Comparison of ENCODE assay signal across 9 mouse cellular contexts in genomic region chr11:69767625-69767909, GRCm38 (mm10). TPM values are rescaled to one million over a fixed set of nuclear protein-coding genes. Genes with fewer than 3 reads are reported as not detected.
A peak's percentile ranks its signal among the peaks of the same experiment; 100 is the strongest.
DNase-seq lines count a peak whose midpoint lies in the region; ATAC-seq and TF ChIP-seq lines count a peak whose summit lies in the region.
"Had no signal": no experiment of that assay in that cellular context is flagged by ENCODE, and none has a peak within 500 bp of the region (broad histone marks: within the 10 kb centered on the region; RNA-seq: fewer than 3 reads in every experiment).

No protein-coding gene starts in this region.

- H3K27ac ChIP-seq in cerebellum, adult 2 months (ENCODE audit: insufficient read depth, low read length) = 0 out of 2 replicates have a peak overlapping the region, but pooled peaks have one; percentile 6
- peak overlapping the region; percentile 77 for H3K27ac ChIP-seq in brown adipose tissue, adult 24 weeks (replicated peaks; ENCODE audit: low read depth, low read length)
- H3K27ac ChIP-seq in intestine, embryonic 15.5 days = no peak overlapping the region
- no peak overlapping the region for H3K27ac ChIP-seq in lung, embryonic 16.5 days (ENCODE audit: low read length)

- WGBS in cerebellum, adult 2 months = 20% methylated on average over 4 of the region's 4 CpGs
- WGBS in intestine, embryonic 15.5 days = 51% methylated on average over 4 of the region's 4 CpGs
- 43% methylated on average over 4 of the region's 4 CpGs for WGBS in lung, embryonic 16.5 days

- no peaks in the 10 kb centered on the region for H3K27me3 ChIP-seq in cerebellum, adult 2 months (ENCODE audit: control insufficient read depth, insufficient read depth, low read length)
- no peaks in the 10 kb centered on the region for H3K27me3 ChIP-seq in intestine, embryonic 15.5 days (replicated peaks)
- H3K27me3 ChIP-seq in lung, embryonic 16.5 days (ENCODE audit: control insufficient read depth, insufficient read depth, low read depth, low read length) = no peaks in the 10 kb centered on the region

- no peak for TF ChIP-seq POLR2A in cerebellum, adult 2 months (IDR thresholded peaks at IDR 0.05; ENCODE audit: borderline replicate concordance, insufficient read depth, low read length)

- H3K4me1 ChIP-seq in cerebellum, adult 2 months (ENCODE audit: control insufficient read depth, insufficient read depth, low read length) = peaks cover 17% of the 10 kb centered on the region; the same call in 1 of the 2 replicates
- peaks cover 14% of the 10 kb centered on the region for H3K4me1 ChIP-seq in brown adipose tissue, adult 24 weeks (ENCODE audit: control insufficient read depth, insufficient read depth, insufficient read length, low read length)
- H3K4me1 ChIP-seq in intestine, embryonic 15.5 days (replicated peaks) = peaks cover 21% of the 10 kb centered on the region
- H3K4me1 ChIP-seq in lung, embryonic 16.5 days (replicated peaks; ENCODE audit: control insufficient read depth, insufficient read depth, low read length) = peaks cover 13% of the 10 kb centered on the region

- peak overlapping the region; percentile 81 for H3K4me2 ChIP-seq in intestine, embryonic 15.5 days (replicated peaks)
- H3K4me2 ChIP-seq in lung, embryonic 16.5 days (ENCODE audit: low read depth, low read length) = peak overlapping the region; percentile 75; the same call in 1 of the 2 replicates

- H3K9ac ChIP-seq in intestine, embryonic 15.5 days = no peak overlapping the region; the same call in 1 of the 2 replicates
- no peak overlapping the region; the same call in 1 of the 2 replicates for H3K9ac ChIP-seq in lung, embryonic 16.5 days (ENCODE audit: low read length)

- H3K4me3 ChIP-seq in cerebellum, adult 2 months (replicated peaks; ENCODE audit: insufficient read depth, low read depth, low read length) = peak overlapping the region; percentile 87
- H3K4me3 ChIP-seq in brown adipose tissue, adult 24 weeks (ENCODE audit: insufficient read depth, low read depth, low read length) = peak overlapping the region; percentile 90
- H3K4me3 ChIP-seq in intestine, embryonic 15.5 days (replicated peaks) = no peak overlapping the region
- H3K4me3 ChIP-seq in lung, embryonic 16.5 days (ENCODE audit: low read length) = no peak overlapping the region

- no peaks in the 10 kb centered on the region for H3K9me3 ChIP-seq in intestine, embryonic 15.5 days
- H3K9me3 ChIP-seq in lung, embryonic 16.5 days (ENCODE audit: control insufficient read depth, low read length) = no peaks in the 10 kb centered on the region

- peak in 1 of 2 experiments; percentile 26 for DNase-seq in cerebellum, adult 2 months
- no peak for DNase-seq in ovary, postnatal 14 days (ENCODE audit: low spot score)
- no peak for DNase-seq in thymus, postnatal 36 days
- DNase-seq in Muller cell, postnatal 12 days (ENCODE audit: inconsistent ontology term) = no peak
- DNase-seq: gastrocnemius, postnatal 36 days had no signal

- no peak for ATAC-seq in cerebellum, adult (ENCODE audit: insufficient number of reproducible peaks, low FRiP score, low TSS enrichment)
- no peak for ATAC-seq in intestine, embryonic 15.5 days
- no peak for ATAC-seq in lung, embryonic 16.5 days (ENCODE audit: low read depth)

- no peak for TF ChIP-seq CTCF in cerebellum, adult 2 months (IDR thresholded peaks at IDR 0.05; ENCODE audit: borderline replicate concordance, insufficient read depth, low read depth, low read length)

- no peaks in the 10 kb centered on the region for H3K36me3 ChIP-seq in intestine, embryonic 15.5 days
- H3K36me3 ChIP-seq in lung, embryonic 16.5 days (ENCODE audit: control insufficient read depth, insufficient read depth, low read length) = no peaks in the 10 kb centered on the region

RNA-seq across cellular contexts. Expression of gene Zbtb4, which starts 1.9 kb away (rescaled TPM):
- 69.8 and 71.1 TPM in 2 replicates for polyA plus RNA-seq in cerebellum, adult 2 months (2012; rRNA removed)
- polyA plus RNA-seq in brown adipose tissue, adult 24 weeks (2012; ENCODE audit: insufficient read depth, insufficient read length, missing spikeins) = 17.2 and 23.6 TPM in 2 replicates
- polyA plus RNA-seq in intestine, embryonic 15.5 days (2015; fragmentation: Nextera tagmentation; extraction: Ambion mirVana) = 2.3 and 2.4 TPM in 2 replicates
- 3.5 and 4.9 TPM in 2 replicates for polyA plus RNA-seq in lung, embryonic 16.5 days (2015; fragmentation: Nextera tagmentation; extraction: Ambion mirVana)

RNA-seq across cellular contexts. Expression of gene Slc35g3, which starts 5.8 kb away (rescaled TPM):
- polyA plus RNA-seq in cerebellum, adult 2 months (2012; rRNA removed) = not detected in 2 replicates
- polyA plus RNA-seq in brown adipose tissue, adult 24 weeks (2012; ENCODE audit: insufficient read depth, insufficient read length, missing spikeins) = not detected in 2 replicates
- 0.15 and 0.16 TPM in 2 replicates for polyA plus RNA-seq in intestine, embryonic 15.5 days (2015; fragmentation: Nextera tagmentation; extraction: Ambion mirVana)
- polyA plus RNA-seq in lung, embryonic 16.5 days (2015; fragmentation: Nextera tagmentation; extraction: Ambion mirVana) = 0.36 and 0.64 TPM in 2 replicates

RNA-seq across cellular contexts. Expression of gene Polr2a, which starts 9.1 kb away (rescaled TPM):
- polyA plus RNA-seq in cerebellum, adult 2 months (2012; rRNA removed) = 35.3 and 42.3 TPM in 2 replicates
- 10.4 and 16.5 TPM in 2 replicates for polyA plus RNA-seq in brown adipose tissue, adult 24 weeks (2012; ENCODE audit: insufficient read depth, insufficient read length, missing spikeins)
- 18.1 and 19.1 TPM in 2 replicates for polyA plus RNA-seq in intestine, embryonic 15.5 days (2015; fragmentation: Nextera tagmentation; extraction: Ambion mirVana)
- polyA plus RNA-seq in lung, embryonic 16.5 days (2015; fragmentation: Nextera tagmentation; extraction: Ambion mirVana) = 24.1 and 25.3 TPM in 2 replicates

RNA-seq across cellular contexts. Expression of gene Chrnb1, which starts 28.2 kb away (rescaled TPM):
- polyA plus RNA-seq in cerebellum, adult 2 months (2012; rRNA removed) = 1.6 and 2.9 TPM in 2 replicates
- 1.7 and 2.4 TPM in 2 replicates for polyA plus RNA-seq in brown adipose tissue, adult 24 weeks (2012; ENCODE audit: insufficient read depth, insufficient read length, missing spikeins)
- polyA plus RNA-seq in intestine, embryonic 15.5 days (2015; fragmentation: Nextera tagmentation; extraction: Ambion mirVana) = 3.5 and 4.3 TPM in 2 replicates
- polyA plus RNA-seq in lung, embryonic 16.5 days (2015; fragmentation: Nextera tagmentation; extraction: Ambion mirVana) = 18.6 and 20.7 TPM in 2 replicates

RNA-seq across cellular contexts. Expression of gene Fgf11, which starts 34.1 kb away (rescaled TPM):
- 47.0 and 49.4 TPM in 2 replicates for polyA plus RNA-seq in cerebellum, adult 2 months (2012; rRNA removed)
- 5.6 and 7.5 TPM in 2 replicates for polyA plus RNA-seq in brown adipose tissue, adult 24 weeks (2012; ENCODE audit: insufficient read depth, insufficient read length, missing spikeins)
- polyA plus RNA-seq in intestine, embryonic 15.5 days (2015; fragmentation: Nextera tagmentation; extraction: Ambion mirVana) = 1.2 and 1.4 TPM in 2 replicates
- 1.0 and 1.7 TPM in 2 replicates for polyA plus RNA-seq in lung, embryonic 16.5 days (2015; fragmentation: Nextera tagmentation; extraction: Ambion mirVana)

Comparison
In these comparisons a context has a peak if more than half of its experiments do, and no peak if none do; other contexts are left out.
1. H3K27ac ChIP-seq: peak in cerebellum, adult 2 months (single experiment) and brown adipose tissue, adult 24 weeks (single experiment); none in intestine, embryonic 15.5 days (single experiment) and lung, embryonic 16.5 days (single experiment).
2. H3K4me3 ChIP-seq: peak in cerebellum, adult 2 months (single experiment) and brown adipose tissue, adult 24 weeks (single experiment); none in intestine, embryonic 15.5 days (single experiment) and lung, embryonic 16.5 days (single experiment).